Mouse (Mus musculus) E14TG2a.4 (cell line): ENCODE measurements around the gene Arg2.

Experiments used
- H3K27me3 ChIP-seq: 2 replicates; pipeline ENCODE4 v1.6.1; 2014; ENCODE audit warnings: low read length, control low read depth; ENCODE audit not compliant: insufficient read depth
- H3K36me3 ChIP-seq: 2 replicates; pipeline ENCODE4 v1.6.1; 2014; ENCODE audit warnings: low read length, control low read depth; ENCODE audit not compliant: insufficient read depth
- H3K4me1 ChIP-seq: replicated peaks from 2 replicates; pipeline ENCODE4 v1.6.1; 2014; ENCODE audit warnings: low read depth, low read length, control low read depth
- H3K4me3 ChIP-seq: replicated peaks from 2 replicates; pipeline ENCODE4 v1.5.1; 2014; ENCODE audit warnings: mild to moderate bottlenecking, low read length
- H3K9me3 ChIP-seq: 2 replicates; pipeline ENCODE4 v1.6.1; 2014; ENCODE audit warnings: low read length, control low read depth
- CTCF ChIP-seq: conservative IDR thresholded peaks from 2 replicates; pipeline ENCODE4 v1.5.1; 2014; ENCODE audit warnings: low read length
- NANOG ChIP-seq: IDR thresholded peaks from 2 replicates; pipeline ENCODE4 v1.6.1; 2014; ENCODE audit warnings: borderline replicate concordance, low read length, mixed read lengths
- POU5F1 ChIP-seq: IDR thresholded peaks from 2 replicates; pipeline ENCODE4 v1.6.1; 2014; ENCODE audit warnings: low read length, borderline replicate concordance

Arg2 gene

GRCm38 (mm10) chr12:79130299-79131177 lies at the start of gene Arg2:
Gene Arg2, plus strand, starts transcription at chr12:79130777.
- peaks cover 17% of the 10 kb centered on the region for H3K9me3 ChIP-seq
- TF ChIP-seq NANOG (no peak), POU5F1 (no peak), CTCF (no peak)
- H3K4me1 ChIP-seq = peaks cover 12% of the 10 kb centered on the region
- no peaks in the 10 kb centered on the region for H3K36me3 ChIP-seq
- H3K27me3 ChIP-seq = peaks cover 50% of the 10 kb centered on the region
- H3K4me3 ChIP-seq = peak within 1 kb of the TSS; percentile 80

GRCm38 (mm10) chr12:79089182-79089812 lies 41.3 kb upstream of the Arg2 start, which contains the start of gene Pigh:
Gene Pigh, minus strand, starts transcription at chr12:79089651.
- no peaks in the 10 kb centered on the region for H3K27me3 ChIP-seq
- peak within 1 kb of the TSS; percentile 88 for H3K4me3 ChIP-seq
- peaks cover 13% of the 10 kb centered on the region for H3K4me1 ChIP-seq
- H3K9me3 ChIP-seq = peaks cover 5% of the 10 kb centered on the region; the same call in 1 of the 2 replicates
- peaks cover 31% of the 10 kb centered on the region for H3K36me3 ChIP-seq
- TF ChIP-seq NANOG (no peak), POU5F1 (no peak), CTCF (no peak)

GRCm38 (mm10) chr12:79092569-79092968 lies 38.0 kb upstream of the Arg2 start:
- no peak for TF ChIP-seq NANOG
- peak; percentile 61 for TF ChIP-seq CTCF
- TF ChIP-seq POU5F1 = no peak
- Histone ChIP-seq H3K36me3 (no peaks in the 10 kb centered on the region), H3K9me3 (peaks cover 5% of the 10 kb centered on the region; the same call in 1 of the 2 replicates), H3K27me3 (no peaks in the 10 kb centered on the region), H3K4me1 (peaks cover 16% of the 10 kb centered on the region), H3K4me3 (no peak overlapping the region)

- TF ChIP-seq NANOG (no peak), CTCF (peak; percentile 38)
- peaks cover 3% of the 10 kb centered on the region; the same call in 1 of the 2 replicates for H3K27me3 ChIP-seq
- H3K36me3 ChIP-seq = no peaks in the 10 kb centered on the region
- peaks cover 9% of the 10 kb centered on the region; the same call in 1 of the 2 replicates for H3K4me1 ChIP-seq
- no peak overlapping the region for H3K4me3 ChIP-seq
- no peaks in the 10 kb centered on the region for H3K9me3 ChIP-seq
These were observed 33.3 kb upstream of the Arg2 start for GRCm38 (mm10) chr12:79097106-79097752.

GRCm38 (mm10) chr12:79103773-79104172 lies 26.8 kb upstream of the Arg2 start:
- H3K27me3 ChIP-seq = peaks cover 3% of the 10 kb centered on the region; the same call in 1 of the 2 replicates
- peaks cover 6% of the 10 kb centered on the region; the same call in 1 of the 2 replicates for H3K4me1 ChIP-seq
- no peaks in the 10 kb centered on the region for H3K36me3 ChIP-seq
- H3K9me3 ChIP-seq = peaks cover under 1% of the 10 kb centered on the region; the same call in 1 of the 2 replicates
- no peak overlapping the region for H3K4me3 ChIP-seq
- TF ChIP-seq CTCF (no peak), POU5F1 (no peak), NANOG (no peak)

GRCm38 (mm10) chr12:79104544-79104943 lies 26.0 kb upstream of the Arg2 start:
- Histone ChIP-seq H3K27me3 (peaks cover 3% of the 10 kb centered on the region; the same call in 1 of the 2 replicates), H3K4me1 (peaks cover 6% of the 10 kb centered on the region; the same call in 1 of the 2 replicates), H3K4me3 (no peak overlapping the region), H3K36me3 (no peaks in the 10 kb centered on the region), H3K9me3 (peaks cover 8% of the 10 kb centered on the region)
- TF ChIP-seq NANOG (no peak), POU5F1 (no peak), CTCF (no peak; the same call in 1 of the 2 replicates)

- peaks cover 3% of the 10 kb centered on the region; the same call in 1 of the 2 replicates for H3K27me3 ChIP-seq
- H3K9me3 ChIP-seq = peaks cover 14% of the 10 kb centered on the region
- no peak overlapping the region for H3K4me3 ChIP-seq
- no peaks in the 10 kb centered on the region for H3K36me3 ChIP-seq
- TF ChIP-seq CTCF (no peak), POU5F1 (no peak), NANOG (no peak)
- H3K4me1 ChIP-seq = peaks cover 5% of the 10 kb centered on the region; the same call in 1 of the 2 replicates
These were observed 25.3 kb upstream of the Arg2 start for GRCm38 (mm10) chr12:79105312-79105711.

GRCm38 (mm10) chr12:79118991-79119390 lies 11.6 kb upstream of the Arg2 start:
- no peaks in the 10 kb centered on the region for H3K36me3 ChIP-seq
- TF ChIP-seq CTCF (no peak), NANOG (no peak), POU5F1 (no peak)
- H3K4me1 ChIP-seq = no peaks in the 10 kb centered on the region
- H3K4me3 ChIP-seq = no peak overlapping the region
- no peaks in the 10 kb centered on the region for H3K27me3 ChIP-seq
- H3K9me3 ChIP-seq = peaks cover 72% of the 10 kb centered on the region
